Mouse (Mus musculus) monocyte, adult 5-6 weeks (primary cell): ENCODE data around the gene Draxin. TPM values are rescaled to one million over a fixed set of nuclear protein-coding genes. Genes with fewer than 3 reads are reported as not detected.

Experiments used
- total RNA-seq: library from RNA; stranded (forward); fragments of 200-1000, 200-491, 200-594 nt; gene quantifications from 3 replicates; pipeline ENCODE4 v1.2.3, GENCODE M21; 2017

Gene Draxin
- total RNA-seq, 1 experiment from 2014 or later: 0.29 TPM

Other genes starting within 250 kb of the Draxin start
- 12.1 to 32.5 TPM (median 24.6 TPM) in 3 replicates for gene Mfn2, start 226.0 kb downstream of the Draxin start, total RNA-seq
- 11.0 to 12.8 TPM (median 12.7 TPM) in 3 replicates for gene Plod1, start 193.9 kb downstream of the Draxin start, total RNA-seq
- 41.3 to 61.2 TPM (median 48.2 TPM) in 3 replicates for gene 2510039O18Rik, start 189.8 kb downstream of the Draxin start, total RNA-seq
- gene Nppb, start 144.9 kb downstream of the Draxin start, total RNA-seq: not detected in 3 replicates
- gene Nppa, start 130.0 kb downstream of the Draxin start, total RNA-seq: not detected in 3 replicates
- 6.5 to 18.0 TPM (median 6.7 TPM) in 3 replicates for gene Clcn6, start 91.9 kb downstream of the Draxin start, total RNA-seq
- 6.4 to 14.7 TPM (median 8.7 TPM) in 3 replicates for gene Mthfr, start 91.6 kb downstream of the Draxin start, total RNA-seq
- 24.7 to 50.7 TPM (median 27.8 TPM) in 3 replicates for gene Agtrap, start 42.7 kb downstream of the Draxin start, total RNA-seq
- 1.5 to 7.6 TPM (median 6.4 TPM) in 3 replicates for gene Mad2l2, start 314 bp downstream of the Draxin start, total RNA-seq
- 12.7 to 17.3 TPM (median 13.8 TPM) in 3 replicates for gene Fbxo6, start 21.4 kb upstream of the Draxin start, total RNA-seq
- 1.5 to 3.5 TPM (median 2.6 TPM) in 3 replicates for gene Fbxo44, start 29.8 kb upstream of the Draxin start, total RNA-seq
- not detected in 3 replicates for gene Fbxo2, start 29.9 kb upstream of the Draxin start, total RNA-seq
- not detected in 3 replicates for gene Disp3, start 157.3 kb upstream of the Draxin start, total RNA-seq